9 mouse cellular contexts compared by ENCODE assay signal in the genomic region with DNA sequence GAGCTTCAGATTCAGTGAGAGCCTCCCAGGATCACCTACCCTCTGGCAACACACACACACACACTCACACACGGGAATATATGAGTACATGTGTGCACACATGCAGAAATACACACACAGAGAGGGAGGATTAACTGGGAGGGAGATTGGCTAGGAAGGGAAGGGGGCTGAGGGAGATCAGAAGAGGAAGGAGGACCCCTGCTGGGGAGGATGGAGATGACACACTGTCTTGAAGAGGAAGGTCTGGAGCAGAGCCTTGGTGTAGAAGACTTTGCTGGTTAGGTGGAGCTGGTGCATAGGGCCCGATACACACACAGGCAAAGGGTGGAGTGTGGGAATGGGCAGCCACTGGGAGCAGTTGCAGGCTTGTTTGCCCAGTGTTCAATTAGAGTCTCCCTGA. TPM values are rescaled to one million over a fixed set of nuclear protein-coding genes. Genes with fewer than 3 reads are reported as not detected.
A peak's percentile ranks its signal among the peaks of the same experiment; 100 is the strongest.
DNase-seq lines count a peak whose midpoint lies in the region; ATAC-seq and TF ChIP-seq lines count a peak whose summit lies in the region.
"Had no signal": no experiment of that assay in that cellular context is flagged by ENCODE, and none has a peak within 500 bp of the region (broad histone marks: within the 10 kb centered on the region; RNA-seq: fewer than 3 reads in every experiment).

No protein-coding gene starts in this region.

- H3K27ac ChIP-seq in heart, embryonic 11.5 days (ENCODE audit: low read depth, low read length) = no peak overlapping the region

- TF ChIP-seq POLR2A in brain, embryonic 14.5 days (IDR thresholded peaks at IDR 0.05; ENCODE audit: borderline replicate concordance, extremely low read depth, insufficient read depth, insufficient read length, poor library complexity, severe bottlenecking) = no peak

- DNase-seq in heart, adult 11 months = peak; percentile 90
- DNase-seq in 3T3-L1 (ENCODE audit: low read depth, low spot score) = peak; percentile 32
- peak; percentile 57 for DNase-seq in brain, embryonic 14.5 days (ENCODE audit: low read depth)
- peak; percentile 56 to 67 for DNase-seq in frontal cortex, postnatal 14 days (ENCODE audit: low spot score in 2 of 2)
- DNase-seq in layer of hippocampus, postnatal 25 days (ENCODE audit: extremely low spot score in 1 of 2, low spot score in 1 of 2) = peak; percentile 44 to 69
- peak; percentile 74 for DNase-seq in right cerebral cortex, adult 18-20 months
- DNase-seq in urinary bladder, postnatal 25 days (ENCODE audit: low spot score) = no peak

- TF ChIP-seq CTCF in brain, embryonic 14.5 days (IDR thresholded peaks at IDR 0.05; ENCODE audit: borderline replicate concordance, extremely low read depth, insufficient read depth, insufficient read length) = peak; percentile 54; the same call in 1 of the 2 replicates

- no peak overlapping the region for H3K4me3 ChIP-seq in heart, embryonic 11.5 days (ENCODE audit: low read depth, low read length)

- no peaks in the 10 kb centered on the region for H3K36me3 ChIP-seq in heart, embryonic 11.5 days (ENCODE audit: control insufficient read depth, insufficient read depth, low read length)

- no peak for ATAC-seq in heart, embryonic 11.5 days (replicated peaks; ENCODE audit: insufficient number of reproducible peaks, low FRiP score, low TSS enrichment)

- H3K4me1 ChIP-seq in heart, embryonic 11.5 days (ENCODE audit: control insufficient read depth, insufficient read depth, low read length) = no peaks in the 10 kb centered on the region

- H3K27me3 ChIP-seq in heart, embryonic 11.5 days (ENCODE audit: control insufficient read depth, insufficient read depth, low read length) = 0 out of 2 replicates have a peak, but pooled peaks cover 3% of the 10 kb centered on the region

- WGBS in heart, embryonic 11.5 days (ENCODE audit: insufficient replicate concordance) = 56% methylated on average over 2 of the region's 2 CpGs

- no peak overlapping the region for H3K9ac ChIP-seq in heart, embryonic 11.5 days (ENCODE audit: low read depth, low read length)

- no peaks in the 10 kb centered on the region for H3K9me3 ChIP-seq in heart, embryonic 11.5 days (replicated peaks; ENCODE audit: control insufficient read depth, low read length)

- no peak overlapping the region for H3K4me2 ChIP-seq in heart, embryonic 11.5 days

RNA-seq across cellular contexts. Expression of gene Pla2g2d, which starts 17.7 kb away (rescaled TPM):
- polyA plus RNA-seq in heart, embryonic 11.5 days (2014; fragmentation: Nextera tagmentation; extraction: Ambion mirVana) = not detected in 2 replicates
- polyA plus RNA-seq in brain, embryonic 14.5 days (2012; rRNA removed) = 0.13 and 0.14 TPM in 2 replicates
- under 1 TPM; 0.28 to 0.54 TPM for total RNA-seq in layer of hippocampus, postnatal 25 days (2021)
- total RNA-seq: neutrophil, adult 5-6 weeks had no signal

RNA-seq across cellular contexts. Expression of gene Pla2g2f, which starts 35.9 kb away (rescaled TPM):
- polyA plus RNA-seq in heart, embryonic 11.5 days (2014; fragmentation: Nextera tagmentation; extraction: Ambion mirVana) = not detected in 2 replicates
- polyA plus RNA-seq in brain, embryonic 14.5 days (2012; rRNA removed) = 0.16 and 1.2 TPM in 2 replicates
- 1 to 10 TPM; 1.5 to 1.6 TPM for total RNA-seq in layer of hippocampus, postnatal 25 days (2021)
- total RNA-seq: neutrophil, adult 5-6 weeks had no signal

RNA-seq across cellular contexts. Expression of gene Ubxn10, which starts 56.3 kb away (rescaled TPM):
- polyA plus RNA-seq in heart, embryonic 11.5 days (2014; fragmentation: Nextera tagmentation; extraction: Ambion mirVana) = 1.2 and 1.3 TPM in 2 replicates
- 3.8 and 5.3 TPM in 2 replicates for polyA plus RNA-seq in brain, embryonic 14.5 days (2012; rRNA removed)
- total RNA-seq in layer of hippocampus, postnatal 25 days (2021) = 1 to 10 TPM; 1.3 to 1.6 TPM
- total RNA-seq: neutrophil, adult 5-6 weeks had no signal
